Mouse (Mus musculus) cerebellum, adult 9-11 months (tissue): Measurements from ENCODE around the gene Togaram2.
A peak's percentile ranks its signal among the peaks of the same experiment; 100 is the strongest.
"Not testable (repeated sequence)": the region's sequence is repeated elsewhere in the genome, so short reads cannot be mapped to it uniquely, and the experiment has no call there.

ENCODE experiments used
- DNase-seq: peaks from one replicate; pipeline ENCODE4 v3.0.0; 2022

The Togaram2 gene

DNA sequence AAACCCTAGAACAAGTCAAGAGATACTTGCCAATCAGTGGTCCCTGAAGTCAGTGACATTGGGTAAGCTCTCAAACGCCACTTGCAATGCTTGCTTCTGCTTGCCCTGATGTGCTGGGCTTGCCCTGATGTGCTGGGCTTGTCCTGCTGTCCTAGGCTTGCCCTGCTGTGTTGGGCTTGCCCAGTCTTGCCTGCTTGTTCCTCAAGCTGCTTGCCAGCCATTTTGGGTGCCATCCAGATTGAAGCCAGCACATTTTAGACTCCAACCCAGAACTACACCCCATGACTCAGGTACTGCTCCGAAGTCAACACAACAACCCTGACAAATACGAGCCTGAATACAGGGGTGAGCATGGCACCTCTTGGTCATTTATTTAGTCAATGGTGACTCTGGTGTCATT, 69.1 kb downstream of the Togaram2 start:
- DNase-seq, result no peak

DNA sequence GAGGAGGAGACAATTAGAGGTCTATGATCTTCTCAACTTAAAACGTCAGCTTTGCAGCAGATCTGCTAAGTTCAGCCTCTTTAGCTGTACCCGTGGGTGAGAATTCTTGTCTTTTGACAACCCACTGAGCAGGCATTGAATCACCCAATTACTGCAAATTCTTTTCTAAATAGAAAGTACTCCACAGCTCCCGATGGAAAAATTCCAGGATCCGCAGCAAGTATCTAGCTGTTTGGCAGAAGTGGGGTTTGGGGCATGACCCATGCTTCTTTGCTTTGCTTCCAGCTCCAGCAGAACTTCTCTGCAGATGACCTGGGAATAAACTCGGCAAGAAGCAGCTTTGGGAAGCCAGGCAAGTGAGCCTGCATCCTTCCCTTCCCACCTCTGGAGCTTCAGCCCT, 69.9 kb downstream of the Togaram2 start:
- DNase-seq, result no peak

DNA sequence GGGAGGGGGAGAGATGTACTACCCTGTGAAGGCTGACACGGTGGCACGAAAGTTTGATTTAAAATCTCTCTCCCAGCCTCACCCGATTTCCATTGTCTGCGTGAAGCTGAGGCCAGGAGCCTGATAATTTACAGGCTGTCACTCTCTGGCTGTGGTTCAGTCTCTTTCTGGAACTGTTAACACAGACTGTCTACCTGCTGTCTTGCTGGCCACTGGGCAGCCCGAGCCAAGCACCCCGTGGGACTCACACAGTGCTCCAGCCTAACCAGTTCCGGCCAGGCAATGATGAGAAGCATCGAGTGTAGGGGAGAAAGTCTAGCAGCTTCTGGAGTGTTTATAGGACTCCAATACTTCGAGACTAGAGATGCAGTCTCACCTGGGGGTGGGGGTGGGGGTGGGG, 73.1 kb downstream of the Togaram2 start:
- peak; percentile 72 for DNase-seq

DNA sequence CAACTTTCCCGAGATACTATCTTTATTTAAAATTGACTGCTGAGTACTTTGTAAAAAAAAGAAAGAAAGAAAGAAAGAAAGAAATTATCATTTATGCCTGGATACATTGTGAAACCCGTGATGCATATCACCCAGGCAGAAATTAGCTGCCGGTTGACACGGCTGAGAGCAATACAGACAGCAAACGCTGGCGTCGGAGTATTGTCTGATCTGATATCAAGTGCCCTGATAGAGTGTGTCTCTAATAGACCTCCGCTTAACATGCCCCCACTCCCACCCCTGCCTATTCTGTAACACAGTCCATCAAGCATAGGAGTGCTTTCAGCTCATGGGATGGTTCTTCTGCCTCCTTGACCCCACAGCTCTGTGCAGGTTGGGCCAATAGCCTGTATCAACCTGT, 74.5 kb downstream of the Togaram2 start:
- no peak for DNase-seq

DNA sequence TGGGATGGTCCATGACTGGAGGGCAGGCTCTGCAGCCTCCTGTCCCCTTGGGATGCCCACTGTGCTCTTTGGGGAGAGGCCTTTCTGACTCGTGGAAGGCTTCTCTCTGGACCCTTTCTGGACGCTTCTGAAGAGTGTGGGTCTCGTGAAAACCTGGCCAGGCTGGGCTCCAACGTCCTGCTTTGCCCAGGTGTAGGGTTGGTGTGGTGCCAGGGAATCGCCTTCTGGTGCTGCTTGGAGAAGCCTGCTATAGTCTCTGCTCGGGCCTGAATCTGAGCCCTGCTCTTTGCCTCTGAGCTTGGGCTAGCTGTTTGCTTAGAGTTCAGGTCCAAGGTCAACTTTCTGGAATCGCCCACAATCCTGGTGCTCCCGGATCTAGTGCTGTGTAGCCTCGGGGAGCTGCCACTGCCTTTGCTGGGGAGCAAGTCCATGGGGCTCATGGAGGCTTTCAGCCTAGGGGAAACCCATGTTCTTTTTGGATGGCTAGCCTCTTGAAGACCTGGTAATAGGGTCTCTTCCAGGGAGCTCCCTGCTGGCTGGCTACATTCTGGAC, 76.6 kb downstream of the Togaram2 start:
- DNase-seq, result no peak

DNA sequence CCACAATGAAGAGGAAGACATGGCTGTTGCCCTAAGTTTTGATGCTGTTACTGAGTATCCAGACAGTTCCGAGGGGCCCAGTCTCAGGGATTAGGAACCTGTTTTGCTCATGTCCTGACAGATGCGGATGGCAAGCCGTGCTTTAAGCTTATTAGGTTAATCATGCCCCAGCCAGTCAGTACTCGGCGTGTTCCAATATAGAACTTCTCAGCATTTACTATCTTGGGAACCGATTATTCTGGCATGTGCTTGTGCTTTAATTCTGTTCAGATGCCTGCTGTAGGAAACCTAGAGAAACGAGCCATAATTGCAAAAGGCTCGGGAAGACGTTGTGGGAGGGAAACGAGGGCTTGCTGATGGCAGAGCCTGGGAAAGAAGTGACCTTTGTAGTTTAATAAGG, 79.8 kb downstream of the Togaram2 start, which contains the start of gene Pcare:
Gene Pcare (minus strand): TSS at position 64 of the 400 bp plus-strand sequence.
- DNase-seq, result no peak

DNA sequence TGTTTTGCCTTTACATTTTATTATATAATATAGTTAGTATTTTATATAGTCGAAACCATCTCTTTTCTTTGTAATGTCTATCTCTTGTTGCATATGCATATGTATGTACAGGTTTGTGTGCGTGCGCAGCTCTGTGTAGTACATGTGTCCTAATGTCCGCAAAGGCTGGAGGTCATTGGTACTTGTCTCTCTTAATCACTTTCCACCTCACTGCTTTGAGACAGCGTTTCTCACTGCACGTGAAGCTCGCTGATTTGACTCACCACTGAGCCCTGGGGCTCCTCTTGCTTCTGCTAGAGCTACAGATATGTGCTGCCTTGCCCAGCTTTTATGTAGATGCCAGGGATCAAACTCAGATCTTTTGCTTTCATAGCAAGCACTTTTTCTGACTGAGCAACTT, 87.5 kb downstream of the Togaram2 start:
- DNase-seq, result no peak

DNA sequence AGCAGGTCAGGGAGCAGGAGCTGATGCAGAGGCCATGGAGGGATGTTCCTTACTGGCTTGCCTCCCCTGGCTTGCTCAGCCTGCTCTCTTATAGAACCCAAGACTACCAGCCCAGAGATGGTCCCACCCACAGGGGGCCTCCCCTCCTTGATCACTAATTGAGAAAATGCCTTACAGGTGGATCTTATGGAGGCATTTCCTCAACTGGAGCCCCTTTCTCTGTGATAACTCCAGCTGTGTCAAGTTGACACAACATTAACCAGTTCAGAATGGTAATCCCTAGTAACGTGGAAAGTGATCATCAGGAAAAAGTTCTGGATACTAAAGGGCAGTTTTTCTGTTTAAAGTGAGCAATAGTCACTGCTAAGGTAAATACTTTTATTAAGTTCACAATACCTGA, 95.1 kb downstream of the Togaram2 start, which contains the start of gene Clip4:
Gene Clip4 (plus strand): TSS at position 301 of the 400 bp plus-strand sequence.
- not testable (repeated sequence) for DNase-seq

DNA sequence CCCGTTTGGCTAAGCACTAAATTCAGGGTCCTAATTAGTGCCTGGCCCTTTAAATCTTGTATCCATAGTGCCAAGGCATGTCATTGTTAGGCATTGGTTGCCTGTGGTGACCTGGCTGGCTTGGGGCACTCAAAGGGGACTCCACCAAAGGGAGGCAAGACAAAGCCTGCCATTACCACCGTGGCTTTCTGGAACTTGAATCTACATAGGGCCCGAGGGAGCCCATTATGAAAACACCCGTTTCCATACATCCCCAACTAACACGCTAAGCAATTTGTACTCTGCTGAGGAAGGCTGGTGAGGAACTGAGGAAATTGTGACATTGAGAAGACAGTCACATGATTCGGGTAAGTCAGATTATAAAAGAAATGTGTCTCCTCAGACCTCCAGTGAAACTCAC, 96.5 kb downstream of the Togaram2 start:
- DNase-seq, result no peak

DNA sequence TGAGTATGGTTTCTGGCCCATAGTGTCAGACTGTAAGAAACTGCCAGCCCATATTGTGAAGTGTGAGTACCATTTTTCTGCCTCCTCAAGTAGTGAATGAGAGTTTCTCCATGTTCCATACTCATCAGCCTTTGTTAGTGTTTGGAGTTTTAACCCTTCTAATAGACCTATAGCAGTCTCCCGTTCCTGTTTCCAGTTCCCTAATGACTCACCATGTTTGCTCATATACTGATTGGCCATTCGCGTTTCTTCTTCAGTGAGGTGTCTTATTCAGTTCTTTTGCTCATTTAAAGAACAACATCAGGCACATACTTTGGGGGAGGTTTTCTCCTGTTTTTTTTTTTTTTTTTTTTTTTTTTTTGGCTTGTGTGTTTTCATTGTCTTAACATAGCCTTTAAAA, 97.6 kb downstream of the Togaram2 start:
- DNase-seq, result no peak

DNA sequence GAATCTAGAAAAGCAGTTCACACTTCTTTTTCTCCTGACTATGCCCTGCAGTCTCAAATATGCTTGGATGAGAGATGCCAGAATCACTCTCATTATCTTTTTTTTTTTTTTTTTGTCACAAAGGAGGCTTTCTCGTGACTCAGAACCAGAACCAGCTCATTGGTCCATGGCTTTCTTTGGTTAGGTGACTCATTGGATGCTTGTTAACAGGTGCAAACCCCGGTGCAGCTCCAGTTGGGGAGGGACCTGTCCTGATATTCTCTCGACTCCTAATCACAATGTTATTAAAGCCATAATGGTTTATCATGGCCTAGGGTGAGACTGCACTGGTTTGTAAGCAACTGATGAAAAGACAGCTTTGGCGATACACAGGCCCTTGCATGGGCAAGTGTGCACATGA, 101.1 kb downstream of the Togaram2 start:
- no peak for DNase-seq

DNA sequence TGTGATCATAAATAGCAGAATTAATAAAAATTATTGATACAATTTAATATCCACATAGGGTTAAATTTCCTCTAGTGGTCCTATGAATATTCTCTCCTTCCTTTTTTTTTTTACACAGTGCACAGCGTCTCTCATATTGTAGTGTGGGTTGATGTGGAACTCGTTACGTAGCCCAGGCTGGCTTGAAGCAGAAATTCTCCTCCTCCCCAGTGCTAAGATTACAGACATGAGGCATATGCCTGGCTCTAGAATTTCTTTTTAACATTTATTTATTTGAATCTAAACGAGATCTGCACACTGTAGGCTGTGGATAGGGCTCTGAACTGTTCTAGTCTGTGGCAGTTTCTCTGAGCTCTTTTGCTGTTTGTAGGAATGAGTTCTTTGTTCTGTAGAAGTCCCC, 102.2 kb downstream of the Togaram2 start:
- no peak for DNase-seq

DNA sequence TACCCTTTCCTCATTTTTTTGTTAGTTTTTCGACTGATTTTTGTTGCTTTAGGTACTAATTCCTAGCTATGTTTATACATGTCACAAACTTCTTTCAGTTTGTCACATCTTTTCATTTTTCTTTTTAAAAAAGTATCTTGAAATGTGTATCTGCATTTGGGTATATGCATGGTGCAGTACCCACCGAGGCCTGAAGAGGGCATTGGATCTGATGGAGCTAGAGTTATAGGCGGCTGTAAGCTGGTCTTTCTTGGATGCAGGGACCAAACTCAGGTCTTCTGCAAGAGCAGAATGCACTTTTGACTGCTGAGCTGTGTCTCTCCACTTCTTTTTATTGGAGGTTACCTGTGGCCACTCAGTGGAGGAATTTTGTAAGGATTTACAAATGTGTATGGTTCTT, 105.6 kb downstream of the Togaram2 start:
- DNase-seq, result no peak
